Mouse (Mus musculus): ENCODE results near the gene Zfp534. TPM values are rescaled to one million over a fixed set of nuclear protein-coding genes. Genes with fewer than 3 reads are reported as not detected.

The Zfp534 gene
- polyA plus RNA-seq, 1 experiment from 2014 or later: not detected

Other genes with a start within 250 kb of the Zfp534 start
- 8.6 and 10.7 TPM in 2 replicates for gene Zfp982, start 210.1 kb downstream of the Zfp534 start, polyA plus RNA-seq (2014; fragmentation: Nextera tagmentation; extraction: Ambion mirVana)
- 0.50 and 0.72 TPM in 2 replicates for gene Gm16503, start 162.3 kb downstream of the Zfp534 start, polyA plus RNA-seq (2014; fragmentation: Nextera tagmentation; extraction: Ambion mirVana)
- gene Zfp985, start 149.3 kb downstream of the Zfp534 start, polyA plus RNA-seq (2014; fragmentation: Nextera tagmentation; extraction: Ambion mirVana): 0.47 and 0.54 TPM in 2 replicates
- gene Zfp979, start 60.0 kb downstream of the Zfp534 start, polyA plus RNA-seq (2014; fragmentation: Nextera tagmentation; extraction: Ambion mirVana): 5.4 and 5.5 TPM in 2 replicates
- gene Zfp984, start 107.2 kb upstream of the Zfp534 start, polyA plus RNA-seq (2014; fragmentation: Nextera tagmentation; extraction: Ambion mirVana): 11.0 and 14.9 TPM in 2 replicates
- gene Zfp933, start 145.8 kb upstream of the Zfp534 start, polyA plus RNA-seq (2014; fragmentation: Nextera tagmentation; extraction: Ambion mirVana): 5.0 and 5.4 TPM in 2 replicates
- 34.7 and 37.6 TPM in 2 replicates for gene Miip, start 166.3 kb upstream of the Zfp534 start, polyA plus RNA-seq (2014; fragmentation: Nextera tagmentation; extraction: Ambion mirVana)
- gene Fv1, start 166.4 kb upstream of the Zfp534 start, polyA plus RNA-seq (2014; fragmentation: Nextera tagmentation; extraction: Ambion mirVana): 4.6 and 11.6 TPM in 2 replicates
- 12.1 and 31.0 TPM in 2 replicates for gene Mfn2, start 202.2 kb upstream of the Zfp534 start, polyA plus RNA-seq (2014; fragmentation: Nextera tagmentation; extraction: Ambion mirVana)
- gene Plod1, start 234.2 kb upstream of the Zfp534 start, polyA plus RNA-seq (2014; fragmentation: Nextera tagmentation; extraction: Ambion mirVana): 28.5 and 40.7 TPM in 2 replicates
- gene 2510039O18Rik, start 238.3 kb upstream of the Zfp534 start, polyA plus RNA-seq (2014; fragmentation: Nextera tagmentation; extraction: Ambion mirVana): 19.0 and 22.1 TPM in 2 replicates

All from kidney, embryonic 14.5 days (tissue).